Mouse (Mus musculus) ES-Bruce4 (cell line): ENCODE results near the gene Atxn2. TPM values are rescaled to one million over a fixed set of nuclear protein-coding genes. Genes with fewer than 3 reads are reported as not detected.

Source experiments
- H3K27ac ChIP-seq: 2 replicates; pipeline ENCODE4 v1.5.1; 2012; ENCODE audit warnings: low read length, inconsistent platforms; ENCODE audit not compliant: insufficient read depth
- H3K27me3 ChIP-seq: 2 replicates; pipeline ENCODE4 v1.6.1; 2012; ENCODE audit warnings: mild to moderate bottlenecking, low read length, inconsistent platforms; ENCODE audit not compliant: control insufficient read depth, poor library complexity, insufficient read depth, severe bottlenecking
- H3K36me3 ChIP-seq: 2 replicates; pipeline ENCODE4 v1.6.1; 2012; ENCODE audit warnings: inconsistent platforms, mild to moderate bottlenecking, low read length, moderate library complexity; ENCODE audit not compliant: control insufficient read depth, poor library complexity, insufficient read depth, severe bottlenecking
- H3K4me1 ChIP-seq: one replicate; pipeline ENCODE4 v1.8.1; 2011; ENCODE audit warnings: low read length; ENCODE audit not compliant: control insufficient read depth, insufficient read depth
- H3K4me3 ChIP-seq: 2 replicates; pipeline ENCODE4 v1.5.1; 2011; ENCODE audit warnings: low read depth, mild to moderate bottlenecking, low read length
- H3K9ac ChIP-seq: 2 replicates; pipeline ENCODE4 v1.6.1; 2012; ENCODE audit warnings: low read depth, mild to moderate bottlenecking, inconsistent platforms; ENCODE audit not compliant: poor library complexity, severe bottlenecking
- H3K9me3 ChIP-seq: replicated peaks from 2 replicates; pipeline ENCODE4 v1.6.1; 2012; ENCODE audit warnings: mild to moderate bottlenecking, low read length, inconsistent platforms; ENCODE audit not compliant: control insufficient read depth, poor library complexity, insufficient read depth, severe bottlenecking
- CTCF ChIP-seq: IDR thresholded peaks from one replicate; pipeline ENCODE4 v1.8.1; 2011; ENCODE audit warnings: low read depth, low read length
- EP300 ChIP-seq: IDR thresholded peaks from 2 replicates; pipeline ENCODE4 v1.6.1; 2011; ENCODE audit warnings: low read depth, low read length; ENCODE audit not compliant: insufficient read depth
- POLR2A ChIP-seq: IDR thresholded peaks from one replicate; pipeline ENCODE4 v1.8.1; 2011; ENCODE audit warnings: low read length; ENCODE audit not compliant: insufficient read depth
- polyA plus RNA-seq: library from polyadenylated mRNA; stranded (reverse); fragments of >200 nt; gene quantifications from 2 replicates; pipeline ENCODE4 v1.2.4, GENCODE M21; 2011; ENCODE audit warnings: low read depth; ENCODE audit not compliant: missing spikeins, insufficient read depth, insufficient read length

Gene Atxn2
- polyA plus RNA-seq, 1 experiment = 284 TPM

- H3K36me3 ChIP-seq = no peaks in the 10 kb centered on the region
- no peaks in the 10 kb centered on the region for H3K9me3 ChIP-seq
- peak overlapping the region; percentile 61 for H3K4me3 ChIP-seq
- H3K9ac ChIP-seq = peak overlapping the region; percentile 79
- H3K27ac ChIP-seq = no peak overlapping the region
- H3K27me3 ChIP-seq = no peaks in the 10 kb centered on the region
- peaks cover 11% of the 10 kb centered on the region for H3K4me1 ChIP-seq
- TF ChIP-seq POLR2A (no peak), EP300 (no peak), CTCF (no peak)
Observed at GRCm38 (mm10) chr5:121839128-121839473, 128.0 kb downstream of the Atxn2 start.

GRCm38 (mm10) chr5:121841516-121841915, 130.4 kb downstream of the Atxn2 start:
- Histone ChIP-seq H3K27ac (no peak overlapping the region), H3K27me3 (no peaks in the 10 kb centered on the region), H3K9me3 (no peaks in the 10 kb centered on the region), H3K4me1 (peaks cover 6% of the 10 kb centered on the region), H3K9ac (no peak overlapping the region), H3K4me3 (no peak overlapping the region), H3K36me3 (no peaks in the 10 kb centered on the region)
- no peak for TF ChIP-seq EP300
- no peak for TF ChIP-seq CTCF
- TF ChIP-seq POLR2A = no peak

GRCm38 (mm10) chr5:121841973-121842372, 130.8 kb downstream of the Atxn2 start:
- Histone ChIP-seq H3K9me3 (no peaks in the 10 kb centered on the region), H3K36me3 (no peaks in the 10 kb centered on the region), H3K4me3 (peak overlapping the region; percentile 4; the same call in 1 of the 2 replicates), H3K9ac (peak overlapping the region; percentile 61; the same call in 1 of the 2 replicates), H3K27ac (no peak overlapping the region), H3K27me3 (no peaks in the 10 kb centered on the region), H3K4me1 (peaks cover 6% of the 10 kb centered on the region)
- no peak for TF ChIP-seq EP300
- no peak for TF ChIP-seq POLR2A
- no peak for TF ChIP-seq CTCF

GRCm38 (mm10) chr5:121842665-121843118, 131.6 kb downstream of the Atxn2 start:
- H3K9ac ChIP-seq = peak overlapping the region; percentile 61
- TF ChIP-seq EP300 = no peak
- TF ChIP-seq POLR2A = no peak
- peak; percentile 86 for TF ChIP-seq CTCF
- H3K4me1 ChIP-seq = peaks cover 6% of the 10 kb centered on the region
- H3K9me3 ChIP-seq = no peaks in the 10 kb centered on the region
- no peaks in the 10 kb centered on the region for H3K27me3 ChIP-seq
- H3K4me3 ChIP-seq = peak overlapping the region; percentile 65
- H3K36me3 ChIP-seq = no peaks in the 10 kb centered on the region
- no peak overlapping the region for H3K27ac ChIP-seq

- no peak overlapping the region for H3K9ac ChIP-seq
- H3K36me3 ChIP-seq = no peaks in the 10 kb centered on the region
- no peaks in the 10 kb centered on the region for H3K27me3 ChIP-seq
Observed at GRCm38 (mm10) chr5:121843138-121843905, 132.2 kb downstream of the Atxn2 start.

GRCm38 (mm10) chr5:121845361-121845760, 134.2 kb downstream of the Atxn2 start:
- Histone ChIP-seq H3K27ac (no peak overlapping the region), H3K9me3 (no peaks in the 10 kb centered on the region), H3K4me3 (0 out of 2 replicates have a peak overlapping the region, but pooled peaks have one; percentile 2), H3K9ac (no peak overlapping the region), H3K36me3 (no peaks in the 10 kb centered on the region), H3K4me1 (peaks cover 6% of the 10 kb centered on the region), H3K27me3 (no peaks in the 10 kb centered on the region)
- no peak for TF ChIP-seq EP300
- no peak for TF ChIP-seq POLR2A
- no peak for TF ChIP-seq CTCF

More at GRCm38 (mm10) chr5:121843138-121843905, 132.2 kb downstream of the Atxn2 start:
- peak overlapping the region; percentile 19 for H3K4me3 ChIP-seq
- H3K27ac ChIP-seq = no peak overlapping the region
- peaks cover 6% of the 10 kb centered on the region for H3K4me1 ChIP-seq
- TF ChIP-seq POLR2A = no peak
- TF ChIP-seq CTCF = no peak
- no peak for TF ChIP-seq EP300
- no peaks in the 10 kb centered on the region for H3K9me3 ChIP-seq
